Mouse (Mus musculus): ENCODE results near the gene Mettl16. TPM values are rescaled to one million over a fixed set of nuclear protein-coding genes. Genes with fewer than 3 reads are reported as not detected.

Mettl16 gene
- total RNA-seq, 2 experiments from 2014 or later = 13.9 to 45.6 TPM

DNA sequence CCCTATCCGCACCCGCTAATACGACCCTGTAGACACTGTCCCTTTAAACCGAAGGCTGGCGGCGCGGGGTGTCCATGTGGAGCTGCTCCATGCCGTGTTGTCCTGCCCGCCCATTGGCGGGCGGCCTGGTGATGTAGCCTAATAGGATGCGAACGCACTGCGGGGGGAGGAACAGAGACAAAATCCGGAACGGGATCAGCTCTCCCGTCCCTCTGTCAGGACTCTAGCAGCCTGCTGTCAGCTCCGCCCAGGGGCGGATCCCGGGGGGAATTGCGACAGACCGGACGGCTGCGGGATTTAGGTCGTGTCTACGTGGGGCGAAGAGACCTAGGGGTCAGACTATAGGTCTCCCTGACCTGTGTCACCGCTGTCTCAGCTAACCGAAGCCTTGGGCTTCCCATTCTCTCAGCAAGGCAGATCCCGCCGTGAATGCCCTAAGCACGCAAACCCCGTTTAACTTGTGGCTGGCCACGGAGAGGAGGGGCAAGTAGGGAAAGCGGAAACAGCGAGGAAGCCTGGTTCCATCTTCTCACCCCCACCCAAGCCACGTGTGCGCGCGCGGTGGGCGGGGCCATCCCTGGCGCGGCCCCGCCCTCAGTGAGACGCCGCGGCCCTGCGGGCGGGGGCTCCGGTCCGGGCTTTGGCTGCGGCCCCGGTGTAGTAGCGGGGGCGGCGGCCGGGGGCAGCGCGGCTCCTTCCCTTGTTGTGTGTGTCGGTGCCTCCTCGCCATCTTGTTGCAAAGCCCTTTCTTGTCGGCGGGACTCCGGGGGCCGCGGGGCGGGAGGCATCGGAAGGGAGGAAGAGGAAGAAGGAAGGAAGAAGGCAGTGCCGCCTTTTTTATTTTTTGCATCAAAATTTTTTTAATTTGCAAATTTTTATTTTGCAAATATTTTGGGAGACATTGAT, 59.9 kb downstream of the Mettl16 start, which contains the start of gene Mnt:
Mnt (plus strand) TSS at position 665 of the 906 bp plus-strand sequence.
- ATAC-seq (replicated peaks; ENCODE audit: poor library complexity) = peak; percentile 46

DNA sequence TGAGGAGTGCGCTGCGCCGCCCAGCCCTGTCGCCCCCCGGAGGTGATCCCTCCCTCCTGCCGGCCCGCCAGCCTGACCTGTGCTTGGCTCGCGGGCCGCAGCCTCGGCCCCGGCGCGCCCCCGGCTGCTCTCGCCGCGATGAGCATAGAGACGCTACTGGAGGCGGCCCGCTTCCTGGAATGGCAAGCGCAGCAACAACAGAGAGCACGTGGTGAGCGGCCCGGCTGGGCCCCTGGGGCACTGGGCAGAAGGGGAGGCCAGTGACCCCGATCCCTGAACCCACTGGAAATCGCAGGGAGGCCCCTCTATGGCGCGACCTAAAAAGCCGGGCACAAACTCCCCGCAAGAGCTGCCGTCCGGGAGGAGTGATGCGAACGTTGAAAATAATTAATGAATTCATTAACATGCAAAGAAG, 60.6 kb downstream of the Mettl16 start:
- ATAC-seq (replicated peaks; ENCODE audit: poor library complexity) = no peak

DNA sequence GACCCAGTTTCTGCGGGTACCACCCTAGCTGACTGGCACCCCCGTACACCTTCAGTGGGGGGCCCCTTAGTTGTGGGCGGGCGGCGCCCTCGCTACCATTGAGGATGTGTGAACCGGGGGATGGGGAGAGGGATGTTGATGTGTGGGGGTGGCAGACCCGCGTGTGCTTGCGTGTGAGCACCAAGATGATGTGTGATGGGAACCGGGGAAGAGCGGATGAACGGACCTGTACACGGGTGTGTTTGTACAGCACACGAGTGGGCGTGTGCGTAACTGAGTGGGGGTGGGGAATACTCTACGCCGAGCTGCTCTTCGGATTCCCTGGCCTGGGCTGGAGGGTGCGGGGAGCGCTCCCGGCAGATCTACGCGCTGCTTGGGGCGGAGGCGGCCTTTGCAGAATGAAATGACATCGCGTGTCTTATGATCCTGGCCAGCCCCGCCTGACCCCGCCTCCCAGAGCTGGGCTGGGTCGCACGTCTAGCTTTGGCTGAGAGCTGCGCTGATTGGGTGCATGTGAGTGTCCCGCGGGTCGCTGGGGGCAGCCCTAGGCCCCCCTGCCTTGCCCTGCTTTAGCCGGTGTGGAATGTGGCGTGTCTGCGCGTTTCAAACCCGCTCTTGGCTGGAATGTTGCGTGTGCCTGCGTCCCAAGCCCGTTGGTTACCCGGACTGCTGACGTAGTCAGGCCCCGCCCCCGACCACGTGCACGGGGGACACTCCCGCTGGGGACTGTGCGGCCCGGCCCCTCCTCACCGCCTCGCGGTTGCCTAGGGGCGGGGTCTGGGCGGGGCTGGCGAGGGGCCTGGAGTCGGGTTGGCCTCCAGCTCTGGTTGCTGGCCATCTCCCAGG, 61.2 kb downstream of the Mettl16 start:
- ATAC-seq (replicated peaks; ENCODE audit: poor library complexity) = peak; percentile 43

DNA sequence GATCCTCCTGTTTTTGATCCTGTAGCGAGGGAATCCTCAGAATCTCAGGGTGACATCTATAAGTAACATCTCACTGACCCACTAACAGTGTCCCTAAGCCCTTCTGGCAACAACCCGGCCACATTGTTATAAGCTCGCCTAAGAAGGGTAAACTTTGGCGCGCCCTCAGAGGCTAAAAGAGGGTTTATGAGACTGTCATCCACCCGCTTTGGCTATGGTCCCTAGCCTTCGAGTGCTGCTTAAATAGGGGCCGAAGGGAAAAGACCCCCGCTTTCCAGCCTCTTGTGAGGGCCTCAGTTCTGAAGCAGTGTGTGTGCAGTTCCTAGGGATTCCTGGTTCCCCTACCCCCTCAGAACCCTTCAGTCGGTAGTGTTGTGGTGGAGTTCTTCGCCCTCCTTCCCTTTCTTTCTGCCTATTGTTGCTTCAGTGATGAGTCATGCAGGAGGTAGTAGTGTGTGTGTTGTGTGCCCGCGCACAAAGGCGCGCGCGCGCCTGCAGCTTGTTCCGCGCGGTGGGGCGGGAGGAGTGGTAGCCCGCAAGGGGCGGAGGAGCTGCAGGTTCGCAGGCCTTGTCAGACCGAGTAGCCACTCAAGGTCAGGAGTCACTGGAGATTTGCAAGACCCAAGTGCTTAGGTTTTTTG, 62.0 kb downstream of the Mettl16 start:
- peak; percentile 16 for ATAC-seq (replicated peaks; ENCODE audit: poor library complexity)

DNA sequence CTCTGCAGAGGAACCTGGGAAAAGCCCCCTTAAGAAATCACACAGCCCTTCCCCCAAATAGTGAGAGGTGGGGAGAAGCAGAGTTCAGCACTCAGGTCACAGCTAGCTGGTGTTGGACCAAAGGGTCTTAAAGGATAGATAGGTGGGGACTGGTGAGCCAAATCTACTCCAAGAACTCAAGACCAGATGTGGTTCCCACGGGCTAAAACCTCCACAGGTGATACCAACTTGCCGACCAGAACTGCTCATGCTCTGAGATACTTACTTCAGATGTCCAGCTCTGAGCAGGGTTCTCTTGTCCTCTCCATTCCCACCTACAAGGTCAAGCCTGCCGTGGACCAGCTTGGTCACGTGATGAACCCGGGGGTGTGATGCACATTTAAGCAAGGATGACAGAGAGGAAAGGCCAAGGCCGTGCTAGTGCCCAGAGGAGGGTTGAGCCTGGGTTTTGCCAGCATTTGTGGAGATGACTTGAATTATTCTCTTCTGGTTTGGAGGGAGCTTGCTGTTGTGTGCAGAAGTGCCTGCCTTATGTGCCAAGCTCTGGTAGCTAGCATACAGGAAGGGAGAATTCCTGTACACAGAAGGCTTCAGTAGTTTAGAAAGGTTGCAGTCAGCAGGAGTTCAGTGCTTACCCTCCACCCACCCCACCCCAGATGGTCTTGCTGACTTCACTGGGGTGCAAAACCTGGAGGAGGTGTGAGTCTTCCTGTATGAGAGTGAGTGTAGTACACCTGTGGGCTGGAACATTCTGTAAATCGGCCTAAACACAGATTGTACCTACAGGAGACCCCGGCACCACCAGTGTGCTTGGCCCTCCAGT, 63.1 kb downstream of the Mettl16 start:
- no peak for ATAC-seq (replicated peaks; ENCODE audit: poor library complexity)

DNA sequence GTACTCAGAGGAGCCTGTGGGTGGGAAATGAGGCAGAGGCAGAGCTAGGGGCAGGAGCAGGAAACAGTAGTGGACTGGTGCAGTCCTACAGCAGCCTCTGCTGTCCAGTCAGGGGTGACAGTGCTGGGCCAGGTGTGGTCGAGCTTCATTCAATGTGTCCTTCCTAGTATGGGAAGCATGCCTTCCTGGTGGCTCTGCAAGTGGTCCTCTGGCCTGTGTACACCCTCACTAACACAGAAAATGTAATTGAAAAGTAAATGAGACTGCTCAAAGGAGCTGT, 63.7 kb downstream of the Mettl16 start:
- no peak for ATAC-seq (replicated peaks; ENCODE audit: poor library complexity)

DNA sequence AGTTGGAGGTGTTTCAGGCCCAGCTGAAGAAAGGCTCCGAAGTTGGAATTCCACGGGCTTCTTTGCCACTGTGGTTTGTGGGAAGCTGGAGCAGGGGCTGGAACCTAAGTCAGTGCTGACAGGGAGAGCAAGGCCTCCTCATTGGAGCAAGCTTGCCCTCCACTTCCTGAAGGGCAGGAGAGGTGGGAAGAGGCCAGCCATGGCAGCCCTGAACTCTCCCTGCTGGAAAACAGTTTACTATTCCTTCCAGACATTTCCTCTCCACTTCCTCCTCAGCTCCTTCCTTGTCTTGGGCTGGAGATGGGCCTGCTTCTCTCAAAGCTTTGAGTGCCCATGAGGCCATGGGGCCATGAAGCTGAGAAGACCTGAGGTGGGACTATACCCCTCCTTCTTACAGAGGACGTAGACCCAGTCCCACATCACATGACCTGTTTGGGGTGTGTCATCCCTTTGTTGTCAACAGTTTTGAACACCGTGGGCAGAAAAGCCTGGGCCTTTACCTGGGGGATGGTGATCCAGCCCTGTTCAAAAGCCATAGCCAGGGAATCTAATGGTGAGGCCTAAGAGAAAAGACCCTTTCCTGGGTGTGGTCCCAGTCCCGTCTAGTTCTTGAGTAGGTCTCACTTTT, 64.1 kb downstream of the Mettl16 start:
- no peak for ATAC-seq (replicated peaks; ENCODE audit: poor library complexity)

DNA sequence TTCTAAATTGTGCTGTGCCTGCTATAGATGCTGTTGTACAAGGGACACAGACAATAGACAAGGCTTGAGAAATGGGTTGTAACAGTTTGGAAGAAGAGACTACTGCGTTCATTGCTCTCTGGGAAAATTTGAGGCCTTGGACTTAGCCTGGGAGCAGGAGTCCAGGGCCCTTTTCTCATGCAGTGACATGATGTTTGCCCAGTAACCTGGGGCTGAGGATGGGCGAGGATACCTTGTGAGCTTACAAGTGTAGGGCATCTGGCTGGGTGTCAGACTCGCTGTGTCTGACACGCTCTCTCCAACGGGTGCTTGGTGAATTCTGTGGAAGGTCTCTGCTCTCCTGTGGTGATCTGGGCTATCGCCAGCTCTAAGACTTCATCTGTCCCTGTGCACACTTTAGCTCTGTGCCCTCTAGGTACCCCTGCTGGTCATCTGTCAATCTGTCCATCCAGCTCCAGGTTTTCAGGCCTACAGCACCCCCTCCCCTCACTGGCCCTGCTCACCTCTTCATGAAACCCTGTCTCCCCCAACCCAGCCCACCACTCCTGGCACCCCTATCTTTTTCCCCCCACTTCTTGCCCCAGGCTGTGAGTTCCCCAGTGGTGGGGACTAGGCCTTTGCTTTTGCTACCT, 65.1 kb downstream of the Mettl16 start:
- ATAC-seq (replicated peaks; ENCODE audit: poor library complexity) = no peak

DNA sequence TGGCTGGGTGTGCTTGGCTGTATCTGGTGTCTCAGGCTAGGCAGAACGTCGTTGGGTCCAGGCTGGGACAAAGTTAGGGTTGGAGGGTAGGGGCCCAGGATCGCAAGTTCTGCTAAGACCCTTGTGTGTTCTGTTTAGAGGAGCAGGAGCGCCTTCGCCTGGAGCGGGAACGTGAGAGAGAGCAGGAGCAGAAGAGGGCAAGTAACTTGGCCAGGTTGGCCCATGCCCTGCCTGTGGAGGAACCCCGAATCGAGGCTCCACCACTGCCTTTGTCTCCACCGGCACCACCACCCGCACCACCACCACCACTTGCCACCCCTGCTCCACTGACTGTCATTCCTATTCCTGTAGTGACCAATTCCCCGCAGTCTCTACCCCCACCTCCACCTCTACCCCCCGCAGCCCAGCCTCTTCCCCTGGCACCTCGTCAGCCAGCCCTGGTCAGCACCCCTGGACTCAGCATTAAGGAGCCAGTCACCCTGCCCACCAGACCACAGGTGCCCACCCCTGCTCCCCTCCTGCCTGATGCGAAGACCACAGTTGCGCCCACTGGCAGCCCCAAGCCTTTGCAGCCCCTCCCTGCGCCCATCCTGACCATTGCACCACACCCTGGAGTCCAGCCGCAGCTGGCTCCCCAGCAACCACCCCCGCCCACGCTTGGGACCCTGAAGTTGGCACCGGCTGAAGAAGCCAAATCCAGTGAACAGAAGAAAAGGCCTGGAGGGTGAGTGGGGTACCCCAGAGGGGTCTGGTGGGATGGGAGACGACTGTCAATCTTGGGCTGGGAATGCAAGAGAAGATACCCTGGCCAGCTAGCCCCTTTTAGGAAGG, 65.8 kb downstream of the Mettl16 start:
- ATAC-seq (replicated peaks; ENCODE audit: poor library complexity) = no peak

DNA sequence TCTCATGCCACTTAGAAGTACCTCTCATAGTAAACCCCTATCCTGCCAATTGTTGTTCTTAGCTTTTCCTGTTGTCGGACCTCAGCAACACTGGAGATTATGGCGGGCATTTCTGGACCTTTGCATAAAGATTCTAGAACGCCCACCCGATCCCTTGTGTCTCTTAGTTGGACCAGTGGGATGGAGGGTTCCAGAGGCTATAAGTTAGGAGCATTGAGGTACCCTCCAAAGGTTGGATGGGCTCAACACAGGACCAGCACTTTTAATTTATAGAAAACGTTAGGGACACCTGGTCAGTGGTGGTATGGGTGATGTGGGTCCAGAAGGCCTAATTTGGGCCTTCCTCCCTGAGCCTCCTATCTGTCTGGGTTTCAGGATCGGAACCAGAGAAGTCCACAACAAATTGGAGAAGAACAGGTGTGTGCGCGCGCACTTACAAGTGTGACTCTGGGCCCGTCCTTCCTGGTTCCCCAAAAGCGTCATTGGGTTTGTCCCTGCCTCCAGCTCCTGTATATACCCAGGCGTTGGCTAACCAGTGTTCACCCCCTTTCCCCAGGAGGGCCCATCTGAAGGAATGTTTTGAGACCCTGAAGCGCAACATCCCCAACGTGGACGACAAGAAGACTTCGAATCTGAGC, 66.5 kb downstream of the Mettl16 start:
- peak; percentile 14 for ATAC-seq (replicated peaks; ENCODE audit: poor library complexity)

DNA sequence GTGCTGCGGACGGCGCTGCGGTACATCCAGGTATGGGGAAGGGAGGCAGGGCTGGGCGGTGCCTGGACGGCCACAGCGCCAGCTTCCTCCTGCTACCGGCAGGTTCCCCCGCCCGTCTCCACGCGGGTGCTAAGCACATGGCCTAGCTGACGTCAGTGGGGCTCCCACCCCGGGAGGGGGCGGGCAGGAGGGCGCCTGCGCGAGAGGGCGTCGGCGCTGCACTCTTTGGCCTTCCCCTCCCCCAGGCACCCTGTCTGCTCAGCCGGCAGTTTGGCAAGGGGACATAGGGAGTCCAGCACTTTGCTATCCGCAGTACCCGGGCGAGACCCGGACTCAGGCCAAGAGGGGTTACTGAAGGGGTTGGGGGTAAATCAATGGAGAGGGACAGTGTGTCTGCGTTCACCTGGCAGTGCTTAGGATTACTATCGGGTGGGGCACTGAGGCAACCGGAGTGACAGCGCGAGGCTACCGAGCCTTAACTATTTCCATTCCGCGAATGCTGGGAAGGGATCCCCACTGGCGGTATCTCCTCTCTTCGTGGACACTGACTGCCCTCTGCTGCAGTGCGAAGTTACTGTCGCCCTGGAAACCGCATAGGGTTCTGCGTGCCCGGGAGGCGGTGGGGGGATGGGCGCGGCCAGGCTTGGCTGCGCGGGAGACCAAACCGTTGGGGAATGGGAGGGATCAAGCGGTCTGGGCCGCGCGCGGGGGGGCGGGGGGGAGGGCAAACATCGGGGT, 67.2 kb downstream of the Mettl16 start:
- ATAC-seq (replicated peaks; ENCODE audit: poor library complexity) = peak; percentile 68

DNA sequence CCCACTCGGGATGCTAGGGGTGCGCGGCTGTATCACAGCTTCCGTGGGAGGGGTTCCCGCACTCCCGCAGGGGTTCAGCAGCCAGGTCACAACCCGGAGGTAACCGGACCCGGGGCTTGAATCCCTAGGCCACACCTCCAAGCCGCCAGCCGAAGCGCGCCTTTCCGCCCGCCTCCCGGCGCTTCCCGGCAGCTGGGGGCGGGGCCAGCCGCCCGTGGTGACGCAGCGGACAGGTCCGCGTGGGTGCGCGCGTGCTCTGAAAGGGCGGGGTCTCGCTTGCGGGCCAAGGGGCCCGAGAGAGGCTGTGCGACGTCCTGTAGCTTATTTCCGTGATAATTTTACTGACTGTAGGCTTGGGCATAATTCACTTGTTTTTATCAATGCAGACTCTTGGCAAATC, 67.8 kb downstream of the Mettl16 start:
- ATAC-seq (replicated peaks; ENCODE audit: poor library complexity) = peak; percentile 58

DNA sequence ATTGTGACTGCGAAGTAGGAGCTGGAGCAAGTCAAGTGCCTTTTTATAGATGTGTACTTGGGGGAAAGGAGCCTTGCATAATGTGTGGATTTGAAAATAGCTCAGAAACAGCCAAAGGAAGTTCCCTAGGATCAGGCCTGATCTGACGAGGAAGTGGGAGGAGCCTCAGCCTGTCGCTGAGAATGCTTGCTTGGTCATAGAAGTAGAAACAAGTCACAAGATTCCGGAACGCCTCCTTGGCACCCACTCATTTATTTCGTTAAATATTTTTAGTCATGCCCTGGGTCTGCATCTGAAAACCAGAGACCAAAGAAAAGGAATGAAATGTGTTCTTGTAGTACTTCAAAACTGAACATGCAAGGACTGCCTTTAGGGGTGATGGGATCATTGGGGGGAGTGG, 68.3 kb downstream of the Mettl16 start:
- ATAC-seq (replicated peaks; ENCODE audit: poor library complexity) = peak; percentile 36

DNA sequence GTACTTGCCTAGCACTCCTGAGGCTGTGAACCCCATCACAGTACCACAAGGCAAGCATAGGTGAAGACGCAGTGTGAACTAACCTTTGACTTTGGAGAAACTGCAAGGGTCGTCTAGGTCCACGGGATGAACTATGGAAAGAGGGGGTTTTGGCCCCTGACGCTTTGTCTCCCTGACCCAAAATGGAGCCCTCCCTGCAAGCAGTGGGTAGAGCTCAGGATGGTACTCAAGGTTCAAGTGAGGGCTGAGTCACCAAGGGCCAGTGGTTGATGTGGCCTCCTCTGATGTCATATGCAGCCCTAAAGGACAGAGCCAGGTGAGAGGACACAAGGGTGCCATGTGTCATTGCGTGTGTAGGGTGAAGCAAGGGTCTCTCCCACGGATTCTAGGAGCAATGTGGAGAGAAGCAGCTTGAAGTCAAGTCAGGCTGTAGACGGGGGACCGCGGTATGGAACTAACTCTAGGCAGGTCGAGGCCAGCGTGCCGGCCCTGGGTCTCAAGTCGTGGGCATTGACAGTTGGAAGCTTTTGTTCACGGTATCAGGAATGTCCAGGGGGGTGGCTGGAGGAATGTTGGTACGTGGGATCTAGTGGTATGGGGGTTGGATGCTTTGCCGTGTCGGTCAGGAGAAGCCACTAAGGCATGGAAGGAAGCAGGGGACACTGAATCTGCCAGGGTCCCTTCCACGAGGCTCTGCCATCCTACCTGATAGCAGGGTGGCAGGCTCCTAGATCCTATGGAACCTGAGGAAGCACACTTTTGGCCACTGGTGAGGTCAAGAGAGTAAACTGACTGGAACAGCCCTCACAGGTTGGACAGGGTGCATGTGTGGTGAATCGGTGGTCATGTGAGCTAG, 69.5 kb downstream of the Mettl16 start:
- ATAC-seq (replicated peaks; ENCODE audit: poor library complexity) = no peak

DNA sequence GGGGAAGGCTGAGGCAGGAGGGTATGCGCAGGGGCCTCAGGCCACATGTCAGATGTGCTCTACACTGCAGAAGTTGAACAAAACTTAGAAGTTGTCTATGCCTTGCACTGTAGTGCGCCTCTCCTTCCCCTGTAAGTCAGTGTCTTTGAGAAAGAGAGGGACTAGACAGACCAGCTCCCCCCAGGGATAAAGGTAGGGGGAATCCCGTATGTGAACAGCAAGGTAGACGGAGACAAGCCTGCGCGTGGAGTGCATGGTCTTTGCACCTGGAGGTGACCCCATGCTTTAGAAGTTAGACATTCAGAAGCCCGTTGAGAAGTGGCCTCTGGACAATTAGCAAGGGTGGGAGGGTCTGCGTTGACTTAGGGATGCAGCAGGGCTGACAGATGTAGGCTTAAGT, 70.1 kb downstream of the Mettl16 start:
- no peak for ATAC-seq (replicated peaks; ENCODE audit: poor library complexity)

DNA sequence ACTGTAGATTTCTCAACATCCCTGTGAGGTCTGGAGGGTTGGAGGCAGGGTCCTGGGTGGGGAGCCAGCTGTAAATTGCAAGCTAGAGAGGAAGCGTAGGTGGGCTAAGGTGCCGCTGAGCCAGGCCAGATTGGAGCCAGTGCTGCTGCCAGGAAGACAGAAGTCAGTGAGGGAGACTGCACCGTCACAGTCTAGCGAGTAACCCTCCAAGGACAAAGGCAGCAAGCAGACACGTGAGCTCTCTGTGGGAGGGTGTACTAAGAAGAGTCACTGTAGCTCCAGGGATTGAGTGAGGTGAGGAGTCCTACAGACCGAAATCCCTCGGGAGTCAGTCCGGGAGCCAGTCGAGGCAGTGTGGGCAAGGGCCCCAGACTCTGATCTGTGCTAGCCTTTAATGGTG, 70.7 kb downstream of the Mettl16 start:
- ATAC-seq (replicated peaks; ENCODE audit: poor library complexity) = no peak

DNA sequence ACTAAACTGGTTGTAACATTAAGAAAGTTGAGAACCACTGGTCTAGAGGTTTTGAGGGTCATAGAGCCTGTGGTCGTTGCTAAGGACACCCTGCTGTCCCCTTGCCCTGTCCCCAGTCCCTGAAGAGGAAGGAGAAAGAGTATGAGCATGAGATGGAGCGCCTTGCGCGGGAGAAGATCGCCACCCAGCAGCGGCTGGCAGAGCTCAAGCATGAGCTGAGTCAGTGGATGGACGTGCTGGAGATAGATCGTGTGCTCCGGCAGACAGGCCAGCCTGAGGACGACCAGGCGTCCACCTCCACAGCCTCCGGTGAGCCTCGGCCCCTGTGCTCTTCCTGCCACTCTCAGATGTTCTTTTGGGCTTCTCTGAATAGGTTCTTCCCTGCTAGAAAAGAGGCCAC, 71.4 kb downstream of the Mettl16 start:
- ATAC-seq (replicated peaks; ENCODE audit: poor library complexity) = no peak

All from megakaryocyte progenitor cell, adult 5-6 weeks (primary cell).